16 mouse cellular contexts compared by ENCODE assay signal in genomic region chr5:96986850-96987249, GRCm38 (mm10).
"Had no signal": no experiment of that assay in that cellular context is flagged by ENCODE, and none has a peak within 500 bp of the region (broad histone marks: within the 10 kb centered on the region; RNA-seq: fewer than 3 reads in every experiment).

No protein-coding gene starts in this region.

- H3K36me3 ChIP-seq: lung, embryonic 15.5 days; midbrain, embryonic 13.5 days; midbrain, embryonic 15.5 days; neural tube, embryonic 12.5 days; stomach, embryonic 15.5 days had no signal

- H3K9ac ChIP-seq: lung, embryonic 15.5 days; midbrain, embryonic 13.5 days; midbrain, embryonic 15.5 days; neural tube, embryonic 12.5 days; stomach, embryonic 15.5 days had no signal

- H3K27me3 ChIP-seq: lung, embryonic 15.5 days; midbrain, embryonic 13.5 days; midbrain, embryonic 15.5 days; neural tube, embryonic 12.5 days; stomach, embryonic 15.5 days had no signal

- H3K9me3 ChIP-seq: lung, embryonic 15.5 days; midbrain, embryonic 13.5 days; midbrain, embryonic 15.5 days; neural tube, embryonic 12.5 days; stomach, embryonic 15.5 days had no signal

- DNase-seq: lung, adult 2 months; lung, postnatal 14 days; lung, postnatal 36 days; right cerebral cortex, postnatal 14 days; thymus, adult 2 months; thymus, postnatal 25 days; thymus, postnatal 4 days had no signal

- H3K27ac ChIP-seq: lung, embryonic 15.5 days; macrophage; midbrain, embryonic 13.5 days; midbrain, embryonic 15.5 days; neural tube, embryonic 12.5 days; stomach, embryonic 15.5 days; stomach, postnatal 0 days had no signal

- H3K4me2 ChIP-seq: lung, embryonic 15.5 days; midbrain, embryonic 11.5 days; midbrain, embryonic 13.5 days; midbrain, embryonic 15.5 days; neural tube, embryonic 12.5 days; stomach, embryonic 15.5 days had no signal

- ATAC-seq: lung, postnatal 0 days; midbrain, embryonic 13.5 days; midbrain, embryonic 15.5 days had no signal

- H3K4me1 ChIP-seq: midbrain, embryonic 13.5 days; midbrain, embryonic 15.5 days; neural tube, embryonic 12.5 days had no signal

- H3K4me3 ChIP-seq: lung, embryonic 15.5 days; midbrain, embryonic 13.5 days; midbrain, embryonic 15.5 days; neural tube, embryonic 12.5 days; stomach, embryonic 15.5 days had no signal
